Mouse (Mus musculus) megakaryocyte, embryonic 14.5 days (primary cell): ENCODE results near the gene Ankrd13b.

Source experiments
- FLI1 ChIP-seq: IDR thresholded peaks from 2 replicates; pipeline ENCODE4 v1.6.1; 2012; ENCODE audit warnings: low read length, inconsistent platforms, mixed read lengths
- GATA1 ChIP-seq: IDR thresholded peaks from 3 replicates; pipeline ENCODE4 v1.6.1; 2012; ENCODE audit warnings: mixed read lengths, low read length, inconsistent platforms, borderline replicate concordance

DNA sequence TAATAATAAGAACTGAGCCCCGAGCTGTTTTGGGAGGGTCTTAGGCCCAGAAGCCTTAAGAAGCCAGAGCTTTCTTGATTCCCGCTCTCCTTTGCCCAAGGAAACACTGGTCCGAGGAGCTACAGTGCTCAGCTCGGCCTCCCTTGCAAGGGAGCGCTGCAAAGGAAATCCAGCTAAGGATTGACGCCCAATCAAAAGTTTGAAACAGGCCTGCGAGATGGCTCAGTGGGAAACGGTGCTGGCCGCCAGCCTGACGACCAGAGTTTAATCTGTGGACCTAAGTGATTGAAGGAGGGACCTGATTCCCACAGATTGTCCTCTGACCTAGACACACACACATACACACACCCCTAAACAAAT is 24.3 kb upstream of the Ankrd13b start:
- TF ChIP-seq GATA1, result no peak
- TF ChIP-seq FLI1, result no peak
